Mouse (Mus musculus) heart, postnatal 0 days (tissue): ENCODE measurements around the gene Lysmd1. TPM values are rescaled to one million over a fixed set of nuclear protein-coding genes. Genes with fewer than 3 reads are reported as not detected.

Experiments
- ATAC-seq: fragments of 200-750 bp; cut with Nextera tagmentation; 2 replicates; pipeline ENCODE4 v1.8.0; 2017; ENCODE audit warnings: low read depth, moderate number of reproducible peaks, moderate library complexity; ENCODE audit not compliant: insufficient read depth
- DNase-seq: peaks from one replicate; pipeline ENCODE4 v3.0.0-alpha.2; 2016; ENCODE audit warnings: low spot score
- H3K27ac ChIP-seq: fragments of 300-500 bp; sonication (generic); 2 replicates; pipeline ENCODE4 v1.5.1; 2014; ENCODE audit warnings: low read depth, mild to moderate bottlenecking
- H3K27me3 ChIP-seq: fragments of 300-500 bp; sonication (generic); 2 replicates; pipeline ENCODE4 v1.6.1; 2014; ENCODE audit warnings: low read length, mixed read lengths; ENCODE audit not compliant: control insufficient read depth, insufficient read depth
- H3K36me3 ChIP-seq: fragments of 300-500 bp; sonication (generic); replicated peaks from 2 replicates; pipeline ENCODE4 v1.6.1; 2014; ENCODE audit warnings: low read length, mixed read lengths; ENCODE audit not compliant: control insufficient read depth, insufficient read depth
- H3K4me1 ChIP-seq: fragments of 300-500 bp; sonication (generic); 2 replicates; pipeline ENCODE4 v1.6.1; 2014; ENCODE audit warnings: antibody characterized with exemption; ENCODE audit not compliant: control insufficient read depth, insufficient read depth
- H3K4me2 ChIP-seq: fragments of 300-500 bp; sonication (generic); 2 replicates; pipeline ENCODE4 v1.6.1; 2014; ENCODE audit warnings: low read depth, mild to moderate bottlenecking, low read length, moderate library complexity
- H3K4me3 ChIP-seq: fragments of 300-500 bp; sonication (generic); 2 replicates; pipeline ENCODE4 v1.5.1; 2014; ENCODE audit warnings: low read depth, low read length
- H3K9ac ChIP-seq: fragments of 300-500 bp; sonication (generic); replicated peaks from 2 replicates; pipeline ENCODE4 v1.6.1; 2014; ENCODE audit warnings: low read depth, low read length, mixed read lengths
- H3K9me3 ChIP-seq: fragments of 300-500 bp; sonication (generic); replicated peaks from 2 replicates; pipeline ENCODE4 v1.6.1; 2016; ENCODE audit warnings: low read length; ENCODE audit not compliant: control insufficient read depth
- CTCF ChIP-seq: IDR thresholded peaks from 2 replicates; pipeline ENCODE4 v1.5.1; 2016; ENCODE audit warnings: antibody characterized with exemption, control low read depth, low read depth
- EP300 ChIP-seq: IDR thresholded peaks from 2 replicates; pipeline ENCODE4 v1.6.1; 2016; ENCODE audit warnings: antibody characterized with exemption, low read depth
- WGBS: fragments of 180-500 bp; shearing (Covaris S2); extraction: QIAGEN DNeasy Blood & Tissue Kit; methylation state at CpG from one replicate; pipeline ENCODE4 v1.1.7; 2014; 5-methylcytosine and 5-hydroxymethylcytosine counted together
- polyA plus RNA-seq: library from polyadenylated mRNA; unstranded; fragments of >200 nt; fragmentation: Nextera tagmentation; extraction: Ambion mirVana; gene quantifications from 2 replicates; pipeline ENCODE4 v1.2.1, GENCODE M21; 2015
- total RNA-seq: library from RNA; depleted of rRNA; stranded (reverse); fragments of >200 nt; gene quantifications from 2 replicates; pipeline ENCODE4 v1.2.3, GENCODE M21; 2014; ENCODE audit warnings: low replicate concordance

Gene Lysmd1
- total and polyA plus RNA-seq, 2 experiments from 2014 or later = 6.1 to 8.7 TPM

- 34% methylated on average over 5 of the region's 5 CpGs for WGBS
- DNase-seq (no peak), ATAC-seq (no peak)
- Histone ChIP-seq H3K9me3 (no peaks in the 10 kb centered on the region), H3K9ac (no peak overlapping the region), H3K27ac (no peak overlapping the region), H3K4me2 (no peak overlapping the region), H3K4me3 (no peak overlapping the region), H3K36me3 (no peaks in the 10 kb centered on the region), H3K4me1 (peaks cover 38% of the 10 kb centered on the region), H3K27me3 (peaks cover 13% of the 10 kb centered on the region; the same call in 1 of the 2 replicates)
- TF ChIP-seq EP300 (no peak), CTCF (no peak)
Observed at GRCm38 (mm10) chr3:95164840-95165239, 31.0 kb downstream of the Lysmd1 start.

DNA sequence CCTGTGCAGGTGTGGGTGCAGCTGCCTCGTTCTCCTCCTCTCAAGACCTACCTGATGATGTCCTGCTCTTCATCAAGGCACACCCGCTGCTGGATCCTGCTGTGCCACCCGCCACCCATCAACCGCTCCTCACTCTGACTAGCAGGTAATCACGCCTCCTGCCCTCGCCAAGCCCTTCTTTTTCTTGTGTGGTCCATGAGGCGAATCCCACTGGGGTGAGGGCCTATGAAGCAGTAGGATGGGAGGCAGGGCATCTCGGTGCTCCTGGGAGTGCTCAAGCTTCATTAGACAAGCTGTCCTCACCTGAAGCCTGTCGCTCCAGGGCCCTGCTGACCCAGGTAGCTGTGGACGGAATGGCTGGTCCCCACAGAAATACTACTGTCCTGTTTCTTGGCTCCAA is 36.1 kb downstream of the Lysmd1 start:
- DNase-seq (no peak), ATAC-seq (no peak)
- H3K27ac ChIP-seq = no peak overlapping the region
- H3K36me3 ChIP-seq = no peaks in the 10 kb centered on the region
- no peak overlapping the region for H3K9ac ChIP-seq
- WGBS = 88% methylated on average over 10 of the region's 10 CpGs
- peaks cover 49% of the 10 kb centered on the region for H3K27me3 ChIP-seq
- H3K4me2 ChIP-seq = no peak overlapping the region
- H3K9me3 ChIP-seq = no peaks in the 10 kb centered on the region
- peaks cover 11% of the 10 kb centered on the region; the same call in 1 of the 2 replicates for H3K4me1 ChIP-seq
- H3K4me3 ChIP-seq = no peak overlapping the region
- no peak for TF ChIP-seq EP300

GRCm38 (mm10) chr3:95171105-95171504 is 37.2 kb downstream of the Lysmd1 start:
- H3K9me3 ChIP-seq = no peaks in the 10 kb centered on the region
- H3K4me3 ChIP-seq = no peak overlapping the region
- no peak overlapping the region for H3K9ac ChIP-seq
- no peak overlapping the region for H3K4me2 ChIP-seq
- ATAC-seq (no peak), DNase-seq (no peak)
- 71% methylated on average over 6 of the region's 6 CpGs for whole genome bisulfite sequencing
- TF ChIP-seq EP300 = no peak
- no peak for TF ChIP-seq CTCF
- H3K4me1 ChIP-seq = 0 out of 2 replicates have a peak, but pooled peaks cover 9% of the 10 kb centered on the region
- no peaks in the 10 kb centered on the region for H3K36me3 ChIP-seq
- H3K27ac ChIP-seq = no peak overlapping the region
- H3K27me3 ChIP-seq = peaks cover 52% of the 10 kb centered on the region

- H3K27ac ChIP-seq = no peak overlapping the region
- 27% methylated on average over 79 of the region's 84 CpGs for WGBS
- H3K9ac ChIP-seq = no peak overlapping the region
- ATAC-seq (no peak), DNase-seq (no peak)
- H3K36me3 ChIP-seq = no peaks in the 10 kb centered on the region
- TF ChIP-seq EP300 = no peak
- TF ChIP-seq CTCF = no peak
- H3K27me3 ChIP-seq = peaks cover 48% of the 10 kb centered on the region
- H3K4me1 ChIP-seq = 0 out of 2 replicates have a peak, but pooled peaks cover 9% of the 10 kb centered on the region
- no peaks in the 10 kb centered on the region for H3K9me3 ChIP-seq
- peak overlapping the region; percentile 51 for H3K4me3 ChIP-seq
- peak overlapping the region; percentile 71 for H3K4me2 ChIP-seq
Observed at GRCm38 (mm10) chr3:95172526-95173255, 38.8 kb downstream of the Lysmd1 start.

DNA sequence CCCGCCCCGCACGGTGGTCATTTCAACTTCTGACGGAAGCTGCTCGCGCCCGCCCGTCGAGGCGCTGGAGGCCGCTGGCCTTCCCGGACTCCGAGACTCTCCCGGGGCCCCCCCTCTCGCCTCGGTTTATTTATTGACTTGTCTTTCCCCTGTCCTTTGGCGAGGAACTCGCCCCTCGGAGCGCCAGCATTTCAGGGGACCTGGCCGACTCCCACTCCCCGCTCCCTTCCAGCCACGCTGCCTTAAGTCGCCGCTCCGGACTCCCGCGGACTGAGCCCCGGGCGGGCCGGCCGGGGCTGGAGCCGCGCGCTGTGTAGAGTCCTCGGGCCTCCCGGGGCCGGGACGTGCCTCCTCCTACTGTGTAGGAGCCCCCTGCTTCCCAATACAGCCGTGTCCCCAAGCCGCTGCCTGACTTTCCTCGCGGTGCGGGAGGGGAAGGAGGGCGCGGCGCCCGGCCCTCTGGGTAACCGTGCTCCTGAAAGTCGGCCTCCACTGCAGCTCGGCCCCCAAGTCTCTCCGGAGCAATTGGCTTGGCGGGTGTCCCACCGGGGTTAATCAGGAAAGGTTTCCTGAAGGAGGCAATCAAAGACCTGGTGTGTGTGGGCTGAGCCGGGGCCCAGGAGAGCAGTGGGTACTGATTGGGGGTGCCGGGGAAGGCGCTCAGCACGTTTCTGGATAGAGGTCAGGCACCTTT is 39.5 kb downstream of the Lysmd1 start:
- WGBS = 6% methylated on average over 57 of the region's 58 CpGs
- peak overlapping the region; percentile 51 for H3K4me3 ChIP-seq
- H3K36me3 ChIP-seq = no peaks in the 10 kb centered on the region
- peak overlapping the region; percentile 44 for H3K9ac ChIP-seq
- H3K4me2 ChIP-seq = peak overlapping the region; percentile 71
- no peak for DNase-seq
- no peaks in the 10 kb centered on the region for H3K9me3 ChIP-seq
- TF ChIP-seq EP300 (no peak), CTCF (no peak)
- H3K4me1 ChIP-seq = 0 out of 2 replicates have a peak, but pooled peaks cover 9% of the 10 kb centered on the region
- peaks cover 48% of the 10 kb centered on the region for H3K27me3 ChIP-seq
- no peak overlapping the region for H3K27ac ChIP-seq
- peak; percentile 48 for ATAC-seq
